Mouse (Mus musculus) cortical plate, adult 2 months (tissue): ENCODE measurements around the gene Acss2. TPM values are rescaled to one million over a fixed set of nuclear protein-coding genes. Genes with fewer than 3 reads are reported as not detected.
"Not testable (repeated sequence)": the region's sequence is repeated elsewhere in the genome, so short reads cannot be mapped to it uniquely, and the experiment has no call there.

ENCODE experiments used
- H3K27ac ChIP-seq: fragments of 200-500 bp; 2 replicates; pipeline ENCODE4 v1.5.1; 2012; ENCODE audit warnings: low read length, control low read depth, inconsistent platforms; ENCODE audit not compliant: insufficient read depth
- H3K4me1 ChIP-seq: fragments of 200-500 bp; 2 replicates; pipeline ENCODE4 v1.6.1; 2011; ENCODE audit warnings: low read length; ENCODE audit not compliant: control insufficient read depth, insufficient read depth
- H3K4me3 ChIP-seq: fragments of 200-500 bp; 2 replicates; pipeline ENCODE4 v1.5.1; 2011; ENCODE audit warnings: mild to moderate bottlenecking, low read length, control low read depth; ENCODE audit not compliant: insufficient read depth
- CTCF ChIP-seq: fragments of 200-500 bp; IDR thresholded peaks from 2 replicates; pipeline ENCODE4 v1.5.1; 2011; ENCODE audit warnings: mild to moderate bottlenecking, control low read depth, low read length; ENCODE audit not compliant: insufficient read depth; ENCODE audit errors: extremely low read depth
- POLR2A ChIP-seq: fragments of 200-500 bp; IDR thresholded peaks from 2 replicates; pipeline ENCODE4 v1.6.1; 2011; ENCODE audit warnings: mild to moderate bottlenecking, low read length, control low read depth; ENCODE audit not compliant: insufficient read depth; ENCODE audit errors: extremely low read depth
- polyA plus RNA-seq: library from polyadenylated mRNA; depleted of rRNA; stranded (reverse); fragments of >200 nt; gene quantifications from 2 replicates; pipeline ENCODE4 v1.2.3, GENCODE M21; 2012

The Acss2 gene
- polyA plus RNA-seq, 1 experiment, result 77.3 TPM

- Histone ChIP-seq H3K27ac (no peak overlapping the region), H3K4me1 (peaks cover 1% of the 10 kb centered on the region; the same call in 1 of the 2 replicates), H3K4me3 (no peak overlapping the region)
- TF ChIP-seq CTCF (no peak), POLR2A (no peak)
These were observed 87.0 kb downstream of the Acss2 start for GRCm38 (mm10) chr2:155604560-155605235.

GRCm38 (mm10) chr2:155605236-155605589, 87.5 kb downstream of the Acss2 start:
- H3K4me1 ChIP-seq, H3K27ac ChIP-seq, H3K4me3 ChIP-seq: not testable (repeated sequence)

GRCm38 (mm10) chr2:155606360-155606759, 88.6 kb downstream of the Acss2 start:
- TF ChIP-seq POLR2A (no peak), CTCF (0 out of 2 replicates have a peak, but pooled peaks have one; percentile 9)
- H3K4me1 ChIP-seq, result peaks cover 1% of the 10 kb centered on the region; the same call in 1 of the 2 replicates
- H3K4me3 ChIP-seq, result no peak overlapping the region
- no peak overlapping the region for H3K27ac ChIP-seq

GRCm38 (mm10) chr2:155610978-155611377, 93.2 kb downstream of the Acss2 start, which contains the start of gene Myh7b:
Myh7b (plus strand) TSS chr2:155611212.
- Histone ChIP-seq H3K4me3 (no peak within 1 kb of the TSS), H3K27ac (no peak within 1 kb of the TSS), H3K4me1 (peaks cover 1% of the 10 kb centered on the region; the same call in 1 of the 2 replicates)
- TF ChIP-seq CTCF (no peak), POLR2A (no peak)

- TF ChIP-seq CTCF (no peak), POLR2A (no peak)
- Histone ChIP-seq H3K4me1 (no peaks in the 10 kb centered on the region), H3K4me3 (no peak overlapping the region), H3K27ac (no peak overlapping the region)
These were observed 94.2 kb downstream of the Acss2 start for GRCm38 (mm10) chr2:155611834-155612550.

GRCm38 (mm10) chr2:155613326-155613755, 95.6 kb downstream of the Acss2 start:
- no peak for TF ChIP-seq CTCF
- TF ChIP-seq POLR2A, result peak; percentile 77; the same call in 1 of the 2 replicates
- H3K4me1 ChIP-seq, result no peaks in the 10 kb centered on the region
- no peak overlapping the region for H3K27ac ChIP-seq
- peak overlapping the region; percentile 41 for H3K4me3 ChIP-seq

GRCm38 (mm10) chr2:155613953-155614352, 96.2 kb downstream of the Acss2 start:
- Histone ChIP-seq H3K4me1 (no peaks in the 10 kb centered on the region), H3K27ac (no peak overlapping the region), H3K4me3 (no peak overlapping the region)
- TF ChIP-seq CTCF, result no peak
- TF ChIP-seq POLR2A, result no peak

- TF ChIP-seq POLR2A (no peak), CTCF (no peak)
- no peak overlapping the region for H3K4me3 ChIP-seq
- H3K4me1 ChIP-seq, result no peaks in the 10 kb centered on the region
- no peak overlapping the region for H3K27ac ChIP-seq
These were observed 99.2 kb downstream of the Acss2 start for GRCm38 (mm10) chr2:155616971-155617370.

GRCm38 (mm10) chr2:155619817-155620216, 102.1 kb downstream of the Acss2 start:
- Histone ChIP-seq H3K27ac (no peak overlapping the region), H3K4me1 (no peaks in the 10 kb centered on the region), H3K4me3 (no peak overlapping the region)
- TF ChIP-seq POLR2A (no peak), CTCF (peak; percentile 73)

- Histone ChIP-seq H3K27ac (no peak overlapping the region), H3K4me3 (no peak overlapping the region), H3K4me1 (no peaks in the 10 kb centered on the region)
- TF ChIP-seq POLR2A (no peak), CTCF (no peak)
These were observed 104.9 kb downstream of the Acss2 start for GRCm38 (mm10) chr2:155622606-155623005.
